Mouse (Mus musculus) neural tube, postnatal 0 days (tissue): Measurements from ENCODE around the gene Tmem270. TPM values are rescaled to one million over a fixed set of nuclear protein-coding genes. Genes with fewer than 3 reads are reported as not detected.

Experiments
- polyA plus RNA-seq: library from polyadenylated mRNA; unstranded; fragments of >200 nt; fragmentation: Nextera tagmentation; extraction: Ambion mirVana; gene quantifications from 2 replicates; pipeline ENCODE4 v1.2.1, GENCODE M21; 2015

Gene Tmem270
- polyA plus RNA-seq: not detected in 2 replicates

DNA sequence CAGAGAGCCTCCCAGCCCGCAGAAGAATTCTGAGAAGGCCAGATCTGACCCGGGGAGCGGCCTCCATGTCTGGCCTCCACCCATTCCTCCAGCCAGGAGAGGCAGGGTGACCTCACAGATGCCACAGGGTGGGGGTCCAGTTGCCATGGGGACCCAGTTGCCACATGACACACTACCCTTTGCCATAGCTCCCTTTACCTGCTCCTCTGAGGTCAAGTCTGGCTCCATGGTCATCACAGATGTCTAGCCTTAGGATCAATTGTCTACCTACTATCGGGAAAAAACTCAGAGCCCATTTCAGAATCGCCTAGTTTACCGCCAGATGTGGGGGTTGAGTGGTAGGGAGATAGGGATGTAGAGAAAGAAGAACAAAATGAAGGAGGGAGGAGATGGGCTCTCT is at the start of gene Tmem270:
Tmem270 (minus strand) TSS at position 101 of the 400 bp plus-strand sequence.

DNA sequence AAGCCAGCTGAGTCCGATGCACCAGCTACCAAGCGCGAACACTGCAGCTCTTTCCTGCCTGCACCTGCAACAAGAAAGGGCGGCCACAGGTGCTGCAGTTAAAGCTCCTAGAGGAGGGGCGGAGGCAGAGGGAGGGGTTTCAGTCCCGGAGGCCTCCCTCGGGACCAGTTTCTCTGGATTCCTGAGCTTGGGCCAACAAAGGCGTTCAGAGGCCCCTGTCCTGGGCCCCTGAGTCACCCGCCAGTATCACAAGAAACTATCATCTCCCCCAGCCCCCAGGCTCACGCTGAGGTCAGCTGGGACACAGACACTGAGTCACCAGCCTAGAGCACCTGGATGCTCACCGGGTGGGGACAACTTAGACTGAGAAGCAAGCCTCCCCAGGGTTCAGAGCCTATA is 40.3 kb upstream of the Tmem270 start, which contains the start of gene Cldn4:
Cldn4 (minus strand) TSS at position 78 of the 399 bp plus-strand sequence.

DNA sequence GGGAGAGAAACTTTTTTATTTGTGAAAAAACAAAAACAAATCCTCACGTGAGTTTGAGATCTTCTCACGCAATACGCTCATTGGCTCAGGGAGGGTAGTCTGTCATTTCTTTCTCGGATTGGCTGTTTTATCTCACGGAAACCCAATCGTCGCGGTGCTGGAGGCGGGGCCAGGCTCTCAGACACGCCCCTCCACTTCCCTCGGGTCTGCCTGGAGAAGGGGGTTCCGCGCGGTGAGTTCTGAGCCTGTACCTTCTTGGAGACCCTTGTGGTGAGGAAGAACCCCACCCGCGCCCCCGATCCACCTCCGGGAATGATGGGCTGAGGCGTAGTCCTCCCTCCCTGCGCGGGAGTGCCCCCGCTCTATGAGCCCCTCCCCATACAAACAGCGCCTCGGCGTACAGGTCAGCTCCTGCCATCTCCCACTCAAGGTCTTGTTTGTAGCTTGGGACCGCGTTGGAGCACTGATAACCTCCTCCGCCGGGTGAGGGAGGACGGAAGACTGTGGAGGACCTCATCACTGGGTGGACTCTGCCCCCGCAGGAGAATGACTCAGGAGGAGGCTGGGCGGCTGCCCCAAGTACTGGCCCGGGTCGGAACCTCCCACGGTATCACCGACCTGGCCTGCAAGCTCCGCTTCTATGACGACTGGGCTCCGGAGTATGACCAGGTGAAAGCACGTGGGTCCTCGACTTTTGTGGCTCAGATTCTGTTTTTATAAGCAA is 25.8 kb upstream of the Tmem270 start, which contains the start of gene Mettl27:
Mettl27 (plus strand) TSS at position 190 of the 724 bp plus-strand sequence.

DNA sequence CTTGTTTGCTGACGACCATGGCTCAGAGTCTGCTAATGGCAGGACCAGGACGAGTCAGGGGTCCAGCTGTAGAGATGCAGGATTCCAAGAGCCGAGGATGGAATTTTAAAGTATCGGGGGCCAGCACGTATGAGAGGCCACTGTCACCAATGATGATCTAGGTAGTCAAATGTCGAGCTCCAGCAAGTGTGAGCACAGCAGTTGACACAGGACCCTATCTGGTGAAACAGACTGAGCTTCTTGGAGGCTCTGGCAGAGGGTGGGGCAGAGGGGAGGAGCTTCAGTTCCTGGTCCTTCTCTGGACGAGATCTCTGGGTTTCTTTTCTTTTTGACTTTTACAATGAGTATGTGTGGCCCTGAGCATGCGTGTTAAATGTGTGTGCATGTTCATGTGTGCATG is 8.8 kb upstream of the Tmem270 start, which contains the start of gene Cldn13:
Cldn13 (minus strand) TSS at position 216 of the 400 bp plus-strand sequence.

Other genes starting within 250 kb of the Tmem270 start
- gene Limk1, start 218.1 kb downstream of the Tmem270 start, polyA plus RNA-seq: 27.5 and 29.0 TPM in 2 replicates
- 80.6 and 103 TPM in 2 replicates for gene Eln, start 159.4 kb downstream of the Tmem270 start, polyA plus RNA-seq
- gene Cldn13, start 8.8 kb upstream of the Tmem270 start, polyA plus RNA-seq: not detected in 2 replicates
- gene Mettl27, start 25.6 kb upstream of the Tmem270 start, polyA plus RNA-seq: 7.4 and 8.1 TPM in 2 replicates
- gene Cldn4, start 40.2 kb upstream of the Tmem270 start, polyA plus RNA-seq: 0.20 TPM in 1 of 2 replicates, not detected in the other
- gene Cldn3, start 79.5 kb upstream of the Tmem270 start, polyA plus RNA-seq: 3.1 and 3.5 TPM in 2 replicates
- gene Abhd11, start 102.4 kb upstream of the Tmem270 start, polyA plus RNA-seq: 86.7 and 87.9 TPM in 2 replicates
- gene Stx1a, start 116.7 kb upstream of the Tmem270 start, polyA plus RNA-seq: 122 and 146 TPM in 2 replicates
- 44.7 and 47.5 TPM in 2 replicates for gene Dnajc30, start 157.5 kb upstream of the Tmem270 start, polyA plus RNA-seq
- 65.6 and 67.6 TPM in 2 replicates for gene Bud23, start 158.2 kb upstream of the Tmem270 start, polyA plus RNA-seq
- 34.3 and 36.6 TPM in 2 replicates for gene Vps37d, start 171.5 kb upstream of the Tmem270 start, polyA plus RNA-seq
- gene Mlxipl, start 183.2 kb upstream of the Tmem270 start, polyA plus RNA-seq: 0.76 and 1.1 TPM in 2 replicates
- gene Tbl2, start 242.9 kb upstream of the Tmem270 start, polyA plus RNA-seq: 10.6 and 12.5 TPM in 2 replicates